Mouse (Mus musculus): ENCODE measurements around the gene Fcgrt.
"Not testable (repeated sequence)": the region's sequence is repeated elsewhere in the genome, so short reads cannot be mapped to it uniquely, and the experiment has no call there.

Gene Fcgrt

DNA sequence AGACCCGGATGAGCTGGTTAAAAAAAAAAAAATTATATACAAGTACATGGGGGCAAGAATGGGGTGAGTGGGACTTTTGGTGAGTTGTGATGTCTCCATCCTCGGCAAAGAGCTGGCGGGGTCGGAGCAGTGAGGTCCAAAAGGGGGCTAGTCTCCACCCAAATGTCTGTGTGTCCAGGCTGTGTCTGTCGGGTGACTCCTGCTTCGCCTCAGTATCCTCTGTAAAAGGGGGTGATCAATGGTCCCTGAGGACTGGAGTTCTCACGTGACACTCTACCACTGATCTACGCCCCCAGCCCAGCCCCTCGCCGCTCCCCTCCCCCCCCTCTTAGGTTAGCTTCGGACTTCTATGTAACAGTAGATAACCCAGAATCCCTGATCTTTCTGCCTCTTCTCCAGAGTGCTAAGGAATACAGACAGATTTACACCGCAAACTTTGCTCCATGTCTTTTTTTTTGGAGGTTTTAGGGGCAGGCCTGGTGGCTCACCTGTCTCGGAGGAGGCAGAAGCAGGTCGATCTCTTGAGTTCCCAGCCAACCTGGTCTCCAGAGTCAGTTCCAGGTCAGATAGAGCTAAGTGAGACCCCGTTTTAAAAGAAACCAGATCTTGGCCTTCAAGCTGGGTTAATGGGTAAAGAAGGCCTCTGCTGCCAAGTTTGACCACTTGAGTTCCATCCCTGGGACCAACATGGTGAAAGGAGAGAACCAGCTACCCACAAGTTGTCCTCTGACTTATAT is 26.3 kb upstream of the Fcgrt start:
- DNase-seq (ENCODE audit: low spot score in 2 of 2) = no peak

- DNase-seq (ENCODE audit: low spot score in 2 of 2) = peak in 1 of 2 experiments; percentile 42
These were observed 25.7 kb upstream of the Fcgrt start for GRCm38 (mm10) chr7:45129318-45129717.

- DNase-seq (ENCODE audit: low spot score in 2 of 2) = peak; percentile 88 to 97
These were observed 25.1 kb upstream of the Fcgrt start, which contains the start of gene Rpl13a for GRCm38 (mm10) chr7:45128624-45129246. TSS of gene Rpl13a (minus strand) at chr7:45128761.

DNA sequence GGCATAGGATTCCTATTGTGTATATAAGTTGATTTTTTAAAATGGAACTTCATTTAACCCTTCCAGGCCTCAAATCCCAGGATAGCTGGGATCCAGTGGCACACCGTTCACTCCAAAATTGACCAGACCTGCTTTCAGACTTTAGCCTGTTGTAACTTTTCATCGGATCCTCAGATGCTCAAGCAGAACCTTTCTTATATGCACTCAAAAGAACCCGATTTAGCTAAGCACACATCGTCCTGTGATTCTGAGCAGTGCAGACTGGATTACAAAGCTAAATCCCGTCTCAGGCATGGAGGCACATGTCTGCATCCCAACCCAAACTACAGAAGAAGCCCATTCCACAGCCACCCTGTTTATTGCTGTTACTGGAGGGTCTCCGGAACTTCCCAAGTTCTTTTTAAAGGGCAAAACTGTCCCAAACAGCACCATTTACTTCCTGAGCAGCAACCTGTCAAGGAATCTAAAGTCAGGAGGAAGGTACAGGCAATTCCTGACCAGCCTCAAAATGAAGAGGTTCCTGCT is 24.1 kb upstream of the Fcgrt start:
- no peak for DNase-seq (ENCODE audit: low spot score in 2 of 2)

- no peak for DNase-seq (ENCODE audit: low spot score in 2 of 2)
These were observed 23.4 kb upstream of the Fcgrt start for GRCm38 (mm10) chr7:45126844-45127699.

GRCm38 (mm10) chr7:45126147-45126843 is 22.6 kb upstream of the Fcgrt start:
- DNase-seq (ENCODE audit: low spot score in 2 of 2) = no peak

DNA sequence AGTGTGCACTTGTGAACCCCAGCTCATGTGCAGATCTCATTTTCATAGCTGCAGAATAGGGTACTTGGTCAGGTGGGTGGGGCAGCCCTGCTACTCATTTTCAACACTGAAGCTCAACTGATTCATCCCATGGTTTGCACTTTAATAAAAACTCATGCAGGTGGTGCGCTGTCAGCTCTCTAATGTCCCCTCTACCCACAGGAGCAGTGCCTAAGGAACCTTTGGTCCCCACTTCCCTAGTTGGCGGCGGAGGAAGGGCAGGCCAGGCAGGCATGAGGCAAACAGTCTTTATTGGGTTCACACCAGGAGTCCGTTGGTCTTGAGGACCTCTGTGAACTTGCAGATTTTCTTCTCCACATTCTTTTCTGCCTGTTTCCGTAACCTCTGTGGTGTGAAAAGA is 22.0 kb upstream of the Fcgrt start:
- DNase-seq (ENCODE audit: low spot score in 2 of 2) = not testable (repeated sequence)

- DNase-seq (ENCODE audit: low spot score in 2 of 2) = no peak
These were observed 21.5 kb upstream of the Fcgrt start for GRCm38 (mm10) chr7:45125144-45125600.

DNA sequence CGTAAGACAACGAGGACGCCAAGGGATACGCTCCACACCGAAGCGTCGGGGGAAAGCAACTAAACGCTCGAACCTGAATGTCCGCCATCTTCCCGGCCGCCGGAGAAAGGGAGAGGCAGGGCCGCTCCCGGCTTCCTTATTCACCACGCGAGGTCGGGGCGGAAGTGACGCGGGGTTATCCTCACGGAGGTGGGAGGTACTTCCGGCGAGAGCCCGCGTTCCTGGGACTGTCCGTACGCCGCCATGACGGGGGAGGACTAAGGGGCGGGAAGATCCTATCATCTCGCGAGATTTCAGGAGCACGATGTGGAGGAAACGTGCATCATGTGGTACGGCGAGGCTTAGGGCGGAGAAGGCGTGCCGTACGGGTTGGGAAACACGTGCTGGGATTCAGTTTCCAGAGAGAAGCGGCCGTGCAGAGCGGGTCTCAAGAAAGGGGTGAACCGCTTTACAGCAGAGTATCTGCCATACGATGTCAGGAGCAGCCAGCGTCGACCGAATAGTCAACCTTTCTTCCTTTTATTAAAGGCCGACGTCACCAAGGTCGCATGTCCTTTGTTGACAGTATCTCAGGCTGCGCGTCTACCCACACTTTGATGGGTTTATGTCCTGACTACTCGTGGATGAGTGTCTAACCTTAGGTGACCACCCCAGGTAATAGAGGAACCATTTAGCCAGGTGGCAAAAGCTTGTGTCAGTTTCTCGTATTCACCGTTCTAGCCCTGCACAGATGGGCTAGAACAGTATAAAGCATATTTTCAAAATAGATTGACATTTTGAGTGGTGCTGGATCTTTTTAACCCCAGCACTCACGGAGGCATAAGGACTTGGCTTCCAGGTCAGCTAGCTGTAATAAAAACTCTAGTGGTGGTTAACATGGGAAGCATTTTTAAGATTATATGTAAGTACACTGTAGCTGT is 20.8 kb upstream of the Fcgrt start, which contains the start of gene Rps11:
Gene Rps11 (minus strand): TSS at position 216 of the 920 bp plus-strand sequence.
- DNase-seq (ENCODE audit: low spot score in 2 of 2) = peak; percentile 98

DNA sequence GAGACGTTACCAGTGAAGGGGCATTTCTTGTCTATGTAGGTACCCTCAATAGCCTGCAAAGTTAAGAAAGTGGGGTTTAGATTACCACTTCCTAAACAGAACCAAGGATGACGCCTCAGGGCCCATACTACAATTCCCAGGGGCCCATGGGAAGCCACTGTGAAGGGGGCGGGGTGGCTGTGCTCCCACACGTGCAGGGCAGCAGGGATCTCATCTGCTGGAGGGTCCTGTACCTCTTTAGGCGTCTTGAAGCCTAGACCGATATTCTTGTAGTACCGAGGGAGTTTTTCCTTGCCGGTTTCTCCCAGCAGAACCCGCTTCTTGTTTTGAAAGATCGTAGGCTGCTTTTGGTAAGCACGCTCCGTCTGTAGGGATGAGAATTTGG is 19.5 kb upstream of the Fcgrt start:
- no peak for DNase-seq (ENCODE audit: low spot score in 2 of 2)

- DNase-seq (ENCODE audit: low spot score in 2 of 2) = no peak
These were observed 19.0 kb upstream of the Fcgrt start for GRCm38 (mm10) chr7:45122561-45123185.

DNA sequence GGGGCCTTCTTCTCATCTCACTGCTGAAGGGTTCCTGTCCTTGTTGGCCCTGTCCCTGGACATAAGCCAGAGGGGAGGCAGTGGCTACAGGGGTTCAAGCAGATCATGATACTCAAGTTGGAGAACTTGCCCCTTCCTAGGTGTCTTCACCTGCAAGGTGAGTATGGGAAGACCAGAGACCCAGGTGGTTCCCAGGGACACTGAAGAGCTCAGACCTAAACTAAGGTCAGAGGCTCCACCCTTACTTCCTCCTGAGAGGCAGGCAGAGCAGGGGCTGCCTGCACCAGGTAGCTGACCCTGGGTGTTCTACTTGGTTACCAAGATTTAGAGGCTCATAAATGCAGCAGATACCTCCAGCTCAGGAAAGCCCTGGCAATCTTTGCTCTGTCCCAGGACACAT is 18.3 kb upstream of the Fcgrt start:
- DNase-seq (ENCODE audit: low spot score in 2 of 2) = no peak

DNA sequence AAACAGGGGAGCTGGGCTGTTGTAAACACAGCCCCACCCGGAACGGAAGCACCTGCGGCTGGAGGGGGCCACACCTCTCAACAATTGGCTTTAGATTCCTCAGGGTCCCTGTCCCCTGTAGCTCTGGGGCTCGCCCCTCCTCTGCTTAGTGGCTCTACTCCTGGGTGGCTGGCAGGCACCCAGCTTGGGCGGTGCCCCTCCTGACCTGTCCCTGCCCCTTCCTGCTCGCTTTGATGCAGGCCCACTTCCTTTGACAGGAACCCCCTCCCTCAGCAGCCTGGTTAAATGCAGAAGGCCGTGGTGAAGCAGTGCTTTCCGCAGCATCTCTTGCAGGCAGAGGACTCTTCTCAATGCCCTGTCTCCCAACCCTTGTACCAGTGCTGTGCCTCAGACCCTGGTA is 17.8 kb upstream of the Fcgrt start:
- DNase-seq (ENCODE audit: low spot score in 2 of 2) = no peak

- no peak for DNase-seq (ENCODE audit: low spot score in 2 of 2)
These were observed 16.4 kb upstream of the Fcgrt start for GRCm38 (mm10) chr7:45119780-45120709.

GRCm38 (mm10) chr7:45118336-45118735 is 14.7 kb upstream of the Fcgrt start:
- no peak for DNase-seq (ENCODE audit: low spot score in 2 of 2)

- DNase-seq (ENCODE audit: low spot score in 2 of 2) = no peak
These were observed 13.9 kb upstream of the Fcgrt start for GRCm38 (mm10) chr7:45117566-45117965.

- no peak for DNase-seq (ENCODE audit: low spot score in 2 of 2)
These were observed 9.8 kb upstream of the Fcgrt start for GRCm38 (mm10) chr7:45113476-45113875.

DNA sequence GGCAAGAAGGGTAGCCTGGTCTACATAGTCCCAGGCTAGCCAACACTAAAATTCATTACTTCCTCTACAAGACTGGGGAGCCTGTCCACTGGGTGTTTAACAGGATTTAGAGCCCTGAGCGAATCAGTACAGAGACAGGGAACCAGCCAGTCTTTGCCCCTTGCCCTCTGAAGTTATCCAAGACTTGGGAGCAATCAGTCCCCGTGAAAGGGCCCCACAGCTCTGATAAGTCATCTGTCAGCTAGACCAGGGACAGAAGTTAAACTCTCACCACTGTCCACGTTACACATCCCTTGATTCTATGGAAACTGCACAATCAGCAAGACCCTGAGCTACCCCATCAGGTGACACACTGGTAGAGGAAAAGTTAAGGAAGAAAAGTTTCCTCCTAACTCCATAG is 8.9 kb upstream of the Fcgrt start:
- DNase-seq (ENCODE audit: low spot score in 2 of 2) = no peak

GRCm38 (mm10) chr7:45111940-45112339 is 8.3 kb upstream of the Fcgrt start:
- no peak for DNase-seq (ENCODE audit: low spot score in 2 of 2)
